In genomic region chr2:92433578-92434374, GRCm38 (mm10) we compare ENCODE assay signal across 8 mouse cellular contexts. TPM values are rescaled to one million over a fixed set of nuclear protein-coding genes. Genes with fewer than 3 reads are reported as not detected.
DNase-seq lines count a peak whose midpoint lies in the region; ATAC-seq and TF ChIP-seq lines count a peak whose summit lies in the region.

Gene Cry2 (minus strand): TSS chr2:92434043.

- under 1% methylated on average over 75 of the region's 76 CpGs for WGBS in embryonic facial prominence, embryonic 13.5 days
- WGBS in kidney, adult 2 months: under 1% methylated on average over 76 of the region's 76 CpGs
- WGBS in limb, embryonic 12.5 days: under 1% methylated on average over 76 of the region's 76 CpGs
- WGBS in midbrain, embryonic 15.5 days: under 1% methylated on average over 75 of the region's 76 CpGs
- under 1% methylated on average over 75 of the region's 76 CpGs for WGBS in spleen, adult 2 months

- H3K36me3 ChIP-seq in embryonic facial prominence, embryonic 13.5 days: no peaks in the 10 kb centered on the region
- no peaks in the 10 kb centered on the region for H3K36me3 ChIP-seq in kidney, adult 2 months (ENCODE audit: control insufficient read depth, insufficient read depth, low read length)
- no peaks in the 10 kb centered on the region; the same call in 1 of the 2 replicates for H3K36me3 ChIP-seq in limb, embryonic 12.5 days
- H3K36me3 ChIP-seq in midbrain, embryonic 15.5 days (replicated peaks): no peaks in the 10 kb centered on the region
- H3K36me3 ChIP-seq in spleen, adult 2 months (ENCODE audit: control insufficient read depth, insufficient read depth, low read length): no peaks in the 10 kb centered on the region

- no peak for TF ChIP-seq CTCF in kidney, adult 2 months (conservative IDR thresholded peaks at IDR 0.05; ENCODE audit: insufficient read depth, insufficient read length, low read depth, low read length)
- no peak for TF ChIP-seq CTCF in spleen, adult 2 months (IDR thresholded peaks at IDR 0.05; ENCODE audit: extremely low read depth, insufficient read depth, insufficient read length, insufficient replicate concordance)

- peak; percentile 97 for ATAC-seq in embryonic facial prominence, embryonic 13.5 days (ENCODE audit: insufficient number of reproducible peaks, insufficient read depth, low FRiP score, low TSS enrichment, low read depth)
- peak; percentile 97 for ATAC-seq in limb, embryonic 12.5 days (ENCODE audit: insufficient number of reproducible peaks, insufficient read depth, low FRiP score, low TSS enrichment, low read depth)
- peak; percentile 97 for ATAC-seq in midbrain, embryonic 15.5 days (replicated peaks)

- no peaks in the 10 kb centered on the region for H3K9me3 ChIP-seq in embryonic facial prominence, embryonic 13.5 days
- peaks cover 4% of the 10 kb centered on the region; the same call in 1 of the 2 replicates for H3K9me3 ChIP-seq in limb, embryonic 12.5 days
- no peaks in the 10 kb centered on the region for H3K9me3 ChIP-seq in midbrain, embryonic 15.5 days

- peak within 1 kb of the TSS; percentile 53; the same call in 1 of the 2 replicates for H3K27ac ChIP-seq in embryonic facial prominence, embryonic 13.5 days
- H3K27ac ChIP-seq in kidney, adult 2 months (ENCODE audit: insufficient read depth, low read depth, low read length): peak within 1 kb of the TSS; percentile 74
- H3K27ac ChIP-seq in limb, embryonic 12.5 days: 0 out of 2 replicates have a peak within 1 kb of the TSS, but pooled peaks have one; percentile 51
- H3K27ac ChIP-seq in midbrain, embryonic 15.5 days: peak within 1 kb of the TSS; percentile 77
- peak within 1 kb of the TSS; percentile 46; the same call in 1 of the 2 replicates for H3K27ac ChIP-seq in spleen, adult 2 months (ENCODE audit: insufficient read depth, low read length)

- TF ChIP-seq POLR2A in kidney, adult 2 months (IDR thresholded peaks at IDR 0.05; ENCODE audit: low read depth, low read length): peak; percentile 93
- TF ChIP-seq POLR2A in spleen, adult 2 months (IDR thresholded peaks at IDR 0.05; ENCODE audit: low read depth, low read length): peak; percentile 70

- H3K4me1 ChIP-seq in embryonic facial prominence, embryonic 13.5 days: peaks cover 46% of the 10 kb centered on the region
- H3K4me1 ChIP-seq in kidney, adult 2 months (ENCODE audit: control insufficient read depth, insufficient read depth, low read length): peaks cover 35% of the 10 kb centered on the region
- H3K4me1 ChIP-seq in limb, embryonic 12.5 days (replicated peaks): peaks cover 29% of the 10 kb centered on the region
- H3K4me1 ChIP-seq in midbrain, embryonic 15.5 days: peaks cover 46% of the 10 kb centered on the region
- H3K4me1 ChIP-seq in spleen, adult 2 months (ENCODE audit: control insufficient read depth, insufficient read depth, insufficient read length): no peaks in the 10 kb centered on the region; the same call in 1 of the 2 replicates

- peak within 1 kb of the TSS; percentile 81 for H3K9ac ChIP-seq in embryonic facial prominence, embryonic 13.5 days
- peak within 1 kb of the TSS; percentile 73 for H3K9ac ChIP-seq in limb, embryonic 12.5 days (replicated peaks)
- peak within 1 kb of the TSS; percentile 70 for H3K9ac ChIP-seq in midbrain, embryonic 15.5 days

- no peaks in the 10 kb centered on the region for H3K27me3 ChIP-seq in embryonic facial prominence, embryonic 13.5 days
- no peaks in the 10 kb centered on the region for H3K27me3 ChIP-seq in kidney, adult 2 months (replicated peaks; ENCODE audit: control insufficient read depth, insufficient read depth, low read length)
- H3K27me3 ChIP-seq in limb, embryonic 12.5 days: peaks cover 6% of the 10 kb centered on the region; the same call in 1 of the 2 replicates
- H3K27me3 ChIP-seq in midbrain, embryonic 15.5 days (replicated peaks): 0 out of 2 replicates have a peak, but pooled peaks cover 4% of the 10 kb centered on the region
- no peaks in the 10 kb centered on the region for H3K27me3 ChIP-seq in spleen, adult 2 months (ENCODE audit: control insufficient read depth, insufficient read depth, low read length)

- DNase-seq in 3134 (ENCODE audit: extremely low read depth, insufficient read length, low spot score): peak; percentile 97
- DNase-seq in adrenal gland, postnatal 36 days: peak; percentile 99
- peak; percentile 98 to 99 for DNase-seq in heart, adult 18-20 months
- DNase-seq in kidney, adult 2 months: peak; percentile 99
- DNase-seq in spleen, adult 2 months (ENCODE audit: low read depth in 1 of 2, low spot score in 2 of 2): peak; percentile 95 to 97

- peak within 1 kb of the TSS; percentile 79 for H3K4me3 ChIP-seq in embryonic facial prominence, embryonic 13.5 days
- H3K4me3 ChIP-seq in kidney, adult 2 months (ENCODE audit: insufficient read depth, low read depth, low read length): peak within 1 kb of the TSS; percentile 91
- peak within 1 kb of the TSS; percentile 83 for H3K4me3 ChIP-seq in limb, embryonic 12.5 days (replicated peaks)
- peak within 1 kb of the TSS; percentile 94 for H3K4me3 ChIP-seq in midbrain, embryonic 15.5 days
- H3K4me3 ChIP-seq in spleen, adult 2 months (ENCODE audit: extremely low read depth, insufficient read depth, insufficient read length): peak within 1 kb of the TSS; percentile 89

- H3K4me2 ChIP-seq in embryonic facial prominence, embryonic 13.5 days: peak within 1 kb of the TSS; percentile 84
- H3K4me2 ChIP-seq in limb, embryonic 12.5 days: peak within 1 kb of the TSS; percentile 72
- H3K4me2 ChIP-seq in midbrain, embryonic 15.5 days: peak within 1 kb of the TSS; percentile 83

RNA-seq across cellular contexts. Expression of gene Cry2, which starts in this region (rescaled TPM):
- 10 to 100 TPM; 38.4 to 47.8 TPM for total RNA-seq in adrenal gland, postnatal 36 days (2021)
- 22.9 and 28.2 TPM in 2 replicates for polyA plus RNA-seq in embryonic facial prominence, embryonic 13.5 days (2015; fragmentation: Nextera tagmentation; extraction: Ambion mirVana)
- total RNA-seq in heart, adult 18-20 months (2021): 10 to 100 TPM; 15.4 to 16.7 TPM
- polyA plus RNA-seq in kidney, adult 2 months (2012; rRNA removed): 13.5 and 15.3 TPM in 2 replicates
- 27.1 TPM in 2 replicates for polyA plus RNA-seq in limb, embryonic 12.5 days (2016; fragmentation: Nextera tagmentation; extraction: Ambion mirVana)
- polyA plus RNA-seq in midbrain, embryonic 15.5 days (2015; fragmentation: Nextera tagmentation; extraction: Ambion mirVana): 47.5 and 49.0 TPM in 2 replicates
- polyA plus RNA-seq in spleen, adult 2 months (2012; rRNA removed): 8.4 and 9.4 TPM in 2 replicates

Comparison
In these comparisons a context has a peak if more than half of its experiments do, and no peak if none do; other contexts are left out.
1. Peak in every context shown above with its lines: DNase-seq, ATAC-seq, H3K4me3 ChIP-seq and H3K27ac ChIP-seq.